Mouse (Mus musculus) limb, embryonic 14.5 days (tissue): ENCODE measurements around the gene 1700020N15Rik. TPM values are rescaled to one million over a fixed set of nuclear protein-coding genes. Genes with fewer than 3 reads are reported as not detected.
"Not testable (repeated sequence)": the region's sequence is repeated elsewhere in the genome, so short reads cannot be mapped to it uniquely, and the experiment has no call there.

Experiments used
- ATAC-seq: fragments of 200-750 bp; cut with Nextera tagmentation; 2 replicates; pipeline ENCODE4 v1.8.0; 2017; ENCODE audit warnings: low read depth, moderate number of reproducible peaks, moderate TSS enrichment; ENCODE audit not compliant: low FRiP score
- DNase-seq: peaks from one replicate; pipeline ENCODE4 v3.0.0-alpha.2; 2015; ENCODE audit warnings: low spot score
- H3K27ac ChIP-seq: fragments of 300-500 bp; sonication (generic); replicated peaks from 2 replicates; pipeline ENCODE4 v1.5.1; 2014; ENCODE audit warnings: low read depth, mild to moderate bottlenecking, low read length, moderate library complexity, mixed read lengths
- H3K27me3 ChIP-seq: fragments of 300-500 bp; sonication (generic); 2 replicates; pipeline ENCODE4 v1.6.1; 2014; ENCODE audit warnings: low read length, mixed read lengths; ENCODE audit not compliant: control insufficient read depth, insufficient read depth
- H3K36me3 ChIP-seq: fragments of 300-500 bp; sonication (generic); 2 replicates; pipeline ENCODE4 v1.6.1; 2014; ENCODE audit warnings: mild to moderate bottlenecking, low read length, moderate library complexity, mixed read lengths; ENCODE audit not compliant: control insufficient read depth, insufficient read depth
- H3K4me1 ChIP-seq: fragments of 300-500 bp; sonication (generic); 2 replicates; pipeline ENCODE4 v1.6.1; 2014; ENCODE audit warnings: antibody characterized with exemption, low read length, mixed read lengths; ENCODE audit not compliant: control insufficient read depth, insufficient read depth
- H3K4me2 ChIP-seq: fragments of 300-500 bp; sonication (generic); replicated peaks from 2 replicates; pipeline ENCODE4 v1.6.1; 2014; ENCODE audit warnings: low read depth, mild to moderate bottlenecking, low read length, moderate library complexity; ENCODE audit not compliant: severe bottlenecking
- H3K4me3 ChIP-seq: fragments of 300-500 bp; sonication (generic); replicated peaks from 2 replicates; pipeline ENCODE4 v1.5.1; 2014; ENCODE audit warnings: low read length
- H3K9ac ChIP-seq: fragments of 300-500 bp; sonication (generic); 2 replicates; pipeline ENCODE4 v1.6.1; 2014; ENCODE audit warnings: mild to moderate bottlenecking, low read depth, low read length, moderate library complexity; ENCODE audit not compliant: severe bottlenecking
- H3K9me3 ChIP-seq: fragments of 300-500 bp; sonication (generic); 2 replicates; pipeline ENCODE4 v1.6.1; 2016; ENCODE audit warnings: low read length; ENCODE audit not compliant: control insufficient read depth
- POLR2A ChIP-seq: fragments of 200-500 bp; IDR thresholded peaks from 2 replicates; pipeline ENCODE4 v1.8.0; 2012; ENCODE audit warnings: inconsistent platforms, mild to moderate bottlenecking, moderate library complexity, borderline replicate concordance; ENCODE audit not compliant: insufficient read depth, insufficient read length; ENCODE audit errors: extremely low read depth
- WGBS: fragments of 180-500 bp; shearing (Covaris S2); extraction: QIAGEN DNeasy Blood & Tissue Kit; methylation state at CpG from one replicate; pipeline ENCODE4 v1.1.7; 2014; 5-methylcytosine and 5-hydroxymethylcytosine counted together
- polyA plus RNA-seq, 2 experiments: library from polyadenylated mRNA; depleted of rRNA in 1 of 2; stranded (reverse) in 1 of 2; unstranded in 1 of 2; fragments of >200 nt; fragmentation: Nextera tagmentation in 1 of 2; extraction: Ambion mirVana in 1 of 2; gene quantifications; 2 replicates each; pipeline versions ENCODE4 v1.2.1 to v1.2.3; 2012 to 2014

1700020N15Rik gene
- polyA plus RNA-seq (2012; rRNA removed) (not detected in 2 replicates), polyA plus RNA-seq (2014; fragmentation: Nextera tagmentation; extraction: Ambion mirVana) (not detected in 2 replicates)

DNA sequence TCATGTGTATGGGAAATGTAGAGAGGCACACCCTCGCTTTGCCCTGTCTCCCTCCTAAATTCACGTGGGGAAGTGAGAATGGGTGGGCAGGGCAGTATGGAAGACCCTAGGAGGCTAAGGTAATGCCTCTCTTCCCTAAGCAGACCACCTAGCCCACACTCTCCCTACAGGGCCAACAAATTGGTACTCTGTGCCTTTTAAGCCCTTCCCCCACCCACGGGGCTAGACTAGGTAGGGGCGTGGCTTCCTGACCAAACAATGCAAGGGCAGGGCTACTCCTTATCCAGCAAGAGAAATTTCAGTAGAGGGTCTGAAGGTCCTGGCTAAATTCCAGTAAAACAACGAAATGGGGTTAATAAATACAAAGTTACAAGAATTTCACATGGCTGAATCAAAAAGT lies at the start of gene 1700020N15Rik:
TSS of gene 1700020N15Rik (plus strand) at position 301 of the 400 bp plus-strand sequence.
- not testable (repeated sequence) for ATAC-seq, H3K27me3 ChIP-seq, H3K9ac ChIP-seq, H3K27ac ChIP-seq, H3K4me3 ChIP-seq, H3K36me3 ChIP-seq, H3K4me1 ChIP-seq, DNase-seq, H3K4me2 ChIP-seq, H3K9me3 ChIP-seq
- 79% methylated on average over 3 of the region's 5 CpGs for WGBS

DNA sequence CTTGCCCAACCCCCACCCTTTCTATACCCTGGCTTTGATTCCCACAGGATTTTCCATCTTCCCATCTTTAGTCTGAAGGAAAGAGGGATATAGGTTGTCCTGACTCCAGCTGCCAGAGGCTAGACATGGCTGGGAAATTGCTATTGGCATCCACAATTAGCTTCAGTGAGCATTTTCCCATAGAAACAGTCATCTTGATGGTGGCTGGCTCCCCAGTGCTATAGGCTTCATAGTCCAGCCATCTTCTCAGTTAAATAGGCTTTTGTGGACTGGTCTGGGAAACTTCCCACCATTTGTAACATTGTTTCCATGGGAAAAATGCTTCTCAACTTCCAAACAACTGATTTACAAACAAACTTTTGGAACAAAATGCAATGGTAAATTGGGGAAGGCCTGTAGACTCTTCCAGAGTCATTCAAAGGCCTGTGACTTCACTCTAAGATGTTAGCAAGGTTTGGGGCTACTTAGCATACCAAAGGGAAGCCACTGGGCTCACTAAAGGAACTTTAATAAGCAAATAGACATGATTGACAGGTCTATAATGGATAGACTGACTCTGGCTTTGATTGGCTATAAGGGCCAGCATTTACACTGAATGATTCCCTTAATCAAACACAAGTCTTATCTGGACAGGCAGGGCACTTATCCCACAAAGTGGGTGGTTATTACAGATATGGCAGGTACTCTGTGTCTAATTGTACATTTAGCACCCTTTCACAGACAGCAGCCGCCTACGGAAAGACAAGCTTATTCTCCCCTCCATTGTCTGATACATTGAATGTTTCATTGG lies 31.9 kb downstream of the 1700020N15Rik start:
- no peaks in the 10 kb centered on the region for H3K36me3 ChIP-seq
- no peaks in the 10 kb centered on the region for H3K9me3 ChIP-seq
- ATAC-seq (no peak), DNase-seq (no peak)
- H3K27me3 ChIP-seq: no peaks in the 10 kb centered on the region
- no peaks in the 10 kb centered on the region for H3K4me1 ChIP-seq
- TF ChIP-seq POLR2A: no peak
- no peak overlapping the region for H3K9ac ChIP-seq
- WGBS: 86% methylated on average over 2 of the region's 2 CpGs
- H3K4me3 ChIP-seq: no peak overlapping the region
- no peak overlapping the region for H3K4me2 ChIP-seq
- no peak overlapping the region for H3K27ac ChIP-seq
